Mouse (Mus musculus) embryonic stem cell, embryonic (primary cell): ENCODE results near the gene Rrp1.

Experiments
- CTCF ChIA-PET, 4 experiments: fragments of 300-600 bp in 2 of 4; fragments of 350-600 bp in 2 of 4; sonication (Branson Sonifier 250); formaldehyde crosslinking; loops; one replicate each; lab custom pipeline; 2022; ENCODE audit warnings: inconsistent platforms in 2 of 4; lab: Charles Lee
- POLR2A ChIA-PET, 4 experiments: fragments of 300-600 bp in 2 of 4; fragments of 350-600 bp in 2 of 4; sonication (Branson Sonifier 250); formaldehyde crosslinking; loops; one replicate each; lab custom pipeline; 2022; ENCODE audit warnings: antibody characterized with exemption in 4 of 4, inconsistent platforms in 1 of 4; lab: Charles Lee

Gene Rrp1

DNA sequence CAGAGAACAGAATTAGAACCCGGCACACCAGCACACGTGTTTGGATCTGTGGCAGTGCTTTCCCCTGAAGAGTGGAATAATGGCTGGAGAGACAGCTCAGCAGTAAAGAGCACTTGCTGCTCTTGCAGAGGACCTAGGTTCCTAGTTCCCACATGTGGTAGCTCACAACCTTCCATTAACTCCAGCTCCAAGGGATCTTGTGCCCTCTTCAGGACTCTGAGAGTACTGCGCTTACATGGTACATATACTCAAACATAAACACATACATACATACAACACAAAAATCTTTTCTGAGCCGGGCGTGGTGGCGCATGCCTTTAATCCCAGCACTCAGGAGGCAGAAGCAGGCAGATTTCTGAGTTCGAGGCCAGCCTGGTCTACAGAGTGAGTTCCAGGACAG is 34.3 kb downstream of the Rrp1 start:
- POLR2A ChIA-PET = interaction anchor here in 3 of 4 experiments (0.6 to 1.9 kb wide), 11 partner anchors 8 to 134 kb away, joined by 3 to 6 read pairs (median 3); partner anchors contain the start of gene Trappc10 (in 1 of the 3)
- CTCF ChIA-PET = interaction anchor here (0.6 to 2.1 kb wide), 44 partner anchors 11 to 1202 kb away, joined by 3 to 18 read pairs (median 4); partner anchors contain the start of genes Trappc10 (in 3 of the 4), Pdxk (in 1 of the 4) and Rrp1 (in 1 of the 4)

DNA sequence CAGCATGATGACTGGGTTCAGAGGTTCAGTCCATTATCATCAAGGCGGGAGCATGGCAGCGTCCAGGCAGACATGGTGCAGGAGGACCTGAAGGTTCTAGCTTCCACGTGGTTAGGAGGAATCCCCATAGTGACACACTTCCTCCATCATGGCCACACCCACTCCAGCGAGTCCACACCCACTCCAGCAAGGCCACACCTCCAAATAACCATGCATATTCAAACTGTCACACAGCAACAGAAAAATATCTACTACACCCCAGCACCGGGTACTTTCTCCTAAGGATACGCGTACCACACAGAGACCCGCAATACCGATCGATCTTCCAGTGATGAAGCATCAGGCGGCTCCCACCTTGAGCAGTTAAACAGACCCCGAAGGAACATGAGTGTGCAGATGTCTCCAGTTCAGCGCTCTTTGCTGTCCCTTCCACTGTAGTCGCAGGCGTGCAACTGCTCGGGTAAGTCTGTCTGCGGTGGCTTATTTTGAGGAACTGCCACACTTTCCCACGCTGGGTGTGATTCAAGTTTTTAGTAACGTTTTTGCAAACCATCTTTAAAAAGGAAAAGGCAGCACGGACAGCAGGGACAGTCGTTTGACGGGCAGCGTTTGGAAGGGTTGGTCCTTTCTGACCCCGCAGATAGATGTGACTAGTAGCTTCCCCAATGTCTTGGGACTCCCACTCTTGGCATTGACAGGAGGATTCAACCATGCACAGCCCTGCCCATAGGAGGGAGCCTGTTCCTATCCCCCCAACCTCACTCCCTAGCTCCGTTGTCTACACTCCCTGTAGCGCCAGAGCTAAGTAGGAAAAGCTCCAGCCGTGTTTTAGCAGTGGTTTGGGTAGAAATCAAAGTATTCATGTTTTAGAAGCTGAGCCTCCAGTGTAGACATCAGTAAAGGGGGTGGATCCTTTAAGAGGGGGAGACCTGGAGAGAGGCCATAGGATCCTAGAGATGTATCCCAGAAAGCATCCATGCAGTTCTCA is 39.9 kb downstream of the Rrp1 start:
- POLR2A ChIA-PET = interaction anchor here in 3 of 4 experiments (0.8 to 10.9 kb wide), 13 partner anchors 9 to 1114 kb away, joined by 3 to 152 read pairs (median 3); partner anchors contain the start of genes Cstb (in 1 of the 3), Pdxk (in 1 of the 3) and Rrp1 (in 1 of the 3)
- CTCF ChIA-PET = interaction anchor here (0.6 to 2.1 kb wide), 8 partner anchors 19 to 522 kb away, joined by 3 to 9 read pairs (median 4); no protein-coding TSS in a partner anchor

DNA sequence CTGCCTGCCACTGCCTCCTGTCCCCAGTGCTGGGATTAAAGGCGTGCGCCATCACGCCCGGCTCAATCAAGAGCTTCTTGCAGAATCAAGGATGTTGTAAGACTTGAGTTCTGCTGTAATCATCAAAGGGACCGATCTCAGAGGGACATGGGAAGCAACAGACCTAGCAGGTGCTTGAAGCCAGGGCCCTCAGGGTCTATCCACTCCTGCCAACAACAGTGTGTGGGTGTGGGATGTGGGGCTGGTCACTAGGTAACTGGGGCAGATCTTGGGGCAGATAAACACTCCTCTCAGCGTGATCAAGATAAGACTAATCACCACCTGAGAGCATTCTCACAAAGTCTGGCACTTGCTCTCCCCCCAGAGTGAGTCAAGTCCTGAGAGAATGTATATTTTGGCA is 41.1 kb downstream of the Rrp1 start:
- POLR2A ChIA-PET = interaction anchor here in 3 of 4 experiments (0.8 to 10.9 kb wide), 9 partner anchors 15 to 111 kb away, joined by 3 to 152 read pairs (median 4); partner anchors contain the start of gene Pdxk (in 1 of the 3)
- CTCF ChIA-PET = interaction anchor here in 3 of 4 experiments (0.5 to 2.1 kb wide), 4 partner anchors 24 to 92 kb away, joined by 3 to 9 read pairs (median 6); no protein-coding TSS in a partner anchor

DNA sequence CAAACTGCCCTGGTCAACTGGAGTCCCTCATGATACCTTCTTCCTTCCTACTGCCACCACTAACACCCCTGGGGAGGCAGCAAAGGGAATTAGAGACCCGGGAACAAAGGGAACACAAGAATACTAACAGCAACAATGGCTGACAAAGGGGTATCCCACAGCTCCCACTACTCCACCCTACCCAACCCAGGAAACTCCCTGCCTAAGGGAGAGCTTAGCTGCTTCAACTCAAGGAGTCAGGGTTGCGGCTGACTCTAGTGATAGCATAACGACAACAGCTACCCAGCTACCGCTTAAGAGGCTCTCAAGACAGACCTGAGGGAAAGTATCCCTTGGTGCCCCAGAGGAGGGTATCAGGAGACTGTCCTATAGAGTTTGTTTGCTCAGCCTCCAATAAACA is 45.3 kb downstream of the Rrp1 start:
- ChIA-PET CTCF (interaction anchor here in 3 of 4 experiments (0.5 to 1.5 kb wide), 6 partner anchors 11 to 1146 kb away, joined by 3 to 4 read pairs (median 4); no protein-coding TSS in a partner anchor), POLR2A (interaction anchor here in 3 of 4 experiments (0.6 to 10.9 kb wide), 21 partner anchors 10 to 358 kb away, joined by 3 to 152 read pairs (median 6); partner anchors contain the start of genes Trappc10 (in 2 of the 3), Agpat3 (in 1 of the 3), Cstb (in 1 of the 3) and Pfkl (in 1 of the 3))

- CTCF ChIA-PET = interaction anchor here in 3 of 4 experiments (0.6 to 2.0 kb wide), 11 partner anchors 12 to 382 kb away, joined by 3 to 12 read pairs (median 4); no protein-coding TSS in a partner anchor
Observed at GRCm38 (mm10) chr10:78366851-78367312, 46.0 kb downstream of the Rrp1 start.

DNA sequence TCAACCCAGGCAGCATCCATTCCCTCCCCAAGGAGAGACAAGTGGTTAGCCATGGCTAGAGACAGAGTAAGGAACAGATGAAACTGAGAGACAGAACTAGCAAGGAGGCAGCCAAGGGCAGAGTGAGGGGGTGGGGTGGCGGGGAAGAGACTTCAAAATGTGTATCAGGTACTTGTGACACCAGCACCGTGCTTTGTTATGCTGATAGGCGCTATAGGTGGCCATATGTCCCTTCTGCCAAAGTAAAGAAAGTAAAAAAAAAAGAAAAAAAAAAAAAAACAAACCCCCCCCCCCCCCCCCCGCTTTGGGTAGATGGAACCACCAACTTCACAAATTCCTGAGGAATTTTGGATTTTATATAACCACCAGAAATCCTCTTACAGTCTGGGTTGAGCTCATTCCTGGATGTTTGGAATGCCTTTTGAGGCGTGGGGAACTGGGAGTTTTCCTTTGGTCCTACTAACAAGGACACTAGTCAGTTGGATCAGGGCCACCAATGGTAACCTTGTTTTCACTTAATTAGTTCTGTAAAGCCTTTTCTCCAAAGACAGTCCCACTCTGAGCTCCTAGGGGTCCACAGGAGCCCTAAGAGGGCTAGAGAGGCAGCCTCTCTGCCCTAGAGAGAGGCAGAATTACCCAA is 46.5 kb downstream of the Rrp1 start:
- ChIA-PET CTCF (interaction anchor here (0.6 to 2.0 kb wide), 16 partner anchors 9 to 1414 kb away, joined by 3 to 12 read pairs (median 5); no protein-coding TSS in a partner anchor), POLR2A (interaction anchor here in 3 of 4 experiments (0.5 to 10.9 kb wide), 67 partner anchors 9 to 748 kb away, joined by 3 to 152 read pairs (median 5); partner anchors contain the start of genes Agpat3 (in 3 of the 3), Pdxk (in 2 of the 3), Pfkl (in 2 of the 3) and Trappc10 (in 2 of the 3))

More at GRCm38 (mm10) chr10:78366851-78367312, 46.0 kb downstream of the Rrp1 start:
- POLR2A ChIA-PET = interaction anchor here in 3 of 4 experiments (0.6 to 10.9 kb wide), 56 partner anchors 8 to 749 kb away, joined by 3 to 152 read pairs (median 5); partner anchors contain the start of genes Pdxk (in 2 of the 3), Pfkl (in 2 of the 3), Trappc10 (in 2 of the 3) and Agpat3 (in 1 of the 3)

DNA sequence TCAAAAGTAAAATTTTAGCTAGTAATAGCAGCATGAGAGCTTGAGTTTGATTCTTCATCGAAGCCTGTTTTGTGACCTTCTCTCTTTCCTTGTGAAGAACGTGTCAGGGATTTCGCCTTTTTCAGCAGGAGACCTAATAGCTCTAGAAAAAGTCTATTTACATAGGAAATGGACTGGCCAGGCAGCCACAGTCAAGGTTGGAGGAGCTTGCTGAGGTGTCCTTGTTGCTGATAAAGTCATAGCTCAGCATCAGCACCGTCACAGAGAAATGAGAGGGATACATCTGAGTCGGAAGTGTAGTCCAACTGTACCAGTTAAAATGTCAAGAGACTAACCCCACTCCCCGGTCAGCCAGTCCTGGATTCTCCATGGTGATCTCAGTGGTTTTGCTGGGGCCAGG is 47.3 kb downstream of the Rrp1 start:
- ChIA-PET CTCF (interaction anchor here in 3 of 4 experiments (0.5 to 2.0 kb wide), 10 partner anchors 11 to 1415 kb away, joined by 3 to 9 read pairs (median 6); no protein-coding TSS in a partner anchor), POLR2A (interaction anchor here in 3 of 4 experiments (0.6 to 10.9 kb wide), 39 partner anchors 9 to 417 kb away, joined by 3 to 152 read pairs (median 6); partner anchors contain the start of genes Agpat3 (in 2 of the 3), Pfkl (in 2 of the 3), D10Jhu81e (in 1 of the 3) and Pwp2 (in 1 of the 3))

DNA sequence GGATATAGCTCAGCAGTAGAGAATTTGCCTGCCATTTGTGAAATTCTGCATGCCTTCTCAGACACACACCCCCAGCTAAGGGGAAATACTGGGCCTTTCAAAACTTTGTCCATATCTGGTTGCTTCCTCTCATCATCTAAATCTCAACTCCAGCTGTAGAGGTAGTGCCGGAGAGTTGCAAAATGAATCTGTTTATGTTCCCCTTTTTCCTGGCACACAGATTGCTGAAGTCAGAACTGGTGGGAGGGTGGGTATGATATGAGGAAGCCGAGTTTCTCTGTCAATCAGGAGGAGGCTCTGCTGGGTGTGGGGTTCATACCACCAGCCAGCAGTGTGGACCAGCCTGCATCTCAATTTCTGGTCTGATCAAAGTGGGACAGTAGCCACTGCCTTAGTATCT is 48.7 kb downstream of the Rrp1 start:
- ChIA-PET CTCF (interaction anchor here in 2 of 4 experiments (1.9 to 2.5 kb wide), 2 partner anchors 28 to 85 kb away, joined by 4 to 7 read pairs; no protein-coding TSS in a partner anchor), POLR2A (interaction anchor here in 2 of 4 experiments (0.8 to 10.9 kb wide), 4 partner anchors 8 to 38 kb away, joined by 3 to 152 read pairs (median 4); no protein-coding TSS in a partner anchor)

- POLR2A ChIA-PET = interaction anchor here in 2 of 4 experiments (1.1 to 10.9 kb wide), 3 partner anchors 9 to 37 kb away, joined by 3 to 152 read pairs (median 5); no protein-coding TSS in a partner anchor
- CTCF ChIA-PET = interaction anchor here in 3 of 4 experiments (0.7 to 2.5 kb wide), 3 partner anchors 28 to 84 kb away, joined by 4 to 7 read pairs (median 4); no protein-coding TSS in a partner anchor
Observed at GRCm38 (mm10) chr10:78363366-78363765, 49.5 kb downstream of the Rrp1 start.

- POLR2A ChIA-PET = interaction anchor here in 2 of 4 experiments (0.7 to 1.1 kb wide), 4 partner anchors 13 to 901 kb away, joined by 3 read pairs; no protein-coding TSS in a partner anchor
- CTCF ChIA-PET = interaction anchor here in 2 of 4 experiments (0.6 to 2.5 kb wide), 2 partner anchors 30 to 200 kb away, joined by 5 to 7 read pairs; no protein-coding TSS in a partner anchor
Observed at GRCm38 (mm10) chr10:78361951-78362350, 50.9 kb downstream of the Rrp1 start.

- ChIA-PET CTCF (interaction anchor here in 1 of 4 experiments (0.9 to 1.2 kb wide), 2 partner anchors 18 to 34 kb away, joined by 3 to 4 read pairs; no protein-coding TSS in a partner anchor), POLR2A (no interaction called here)
Observed at GRCm38 (mm10) chr10:78360290-78360711, 52.5 kb downstream of the Rrp1 start.

DNA sequence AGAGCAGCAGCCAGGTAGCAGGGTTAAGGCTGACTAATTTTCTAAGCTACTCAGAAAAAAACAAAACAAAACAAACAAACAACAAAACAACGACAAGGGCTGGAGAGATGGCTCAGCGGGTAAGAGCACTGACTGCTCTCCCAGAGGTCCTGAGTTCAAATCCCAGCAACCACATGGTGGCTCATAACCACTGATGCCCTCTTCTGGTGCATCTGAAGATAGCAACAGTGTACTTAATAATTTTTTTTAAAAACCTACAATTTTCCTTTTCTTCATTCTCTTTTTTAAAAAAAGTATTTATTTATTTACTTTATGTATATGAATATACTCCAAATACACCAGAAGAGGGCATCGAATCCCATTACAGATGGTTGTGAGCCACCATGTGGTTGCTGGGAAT is 53.8 kb downstream of the Rrp1 start:
- POLR2A ChIA-PET = interaction anchor here in 3 of 4 experiments (0.6 to 1.5 kb wide), 4 partner anchors 32 to 114 kb away, joined by 3 read pairs; partner anchors contain the start of gene Trappc10 (in 1 of the 3)
- CTCF ChIA-PET = interaction anchor here in 1 of 4 experiments (1.2 to 1.3 kb wide), 2 partner anchors 33 to 36 kb away, joined by 4 to 5 read pairs; no protein-coding TSS in a partner anchor

DNA sequence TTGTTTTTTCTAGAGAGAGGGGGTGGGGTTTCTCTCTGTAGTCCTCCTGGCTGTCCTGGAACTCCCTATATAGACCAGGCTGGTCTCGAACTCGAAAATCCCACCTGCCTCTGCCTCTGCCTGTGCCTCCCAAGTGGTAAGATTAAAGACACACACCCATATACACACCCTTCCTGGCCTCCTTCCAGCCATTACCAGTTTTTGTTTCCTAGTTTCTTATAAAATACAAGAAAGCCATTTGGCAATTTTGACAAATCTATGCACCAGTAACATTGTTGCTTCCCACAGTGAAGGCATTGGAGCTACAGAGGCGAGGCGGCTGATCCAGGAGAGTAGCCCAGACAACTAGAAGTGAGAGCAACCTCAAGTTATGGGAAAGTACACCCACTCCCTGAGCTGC is 54.6 kb downstream of the Rrp1 start:
- ChIA-PET POLR2A (interaction anchor here in 2 of 4 experiments (1.1 to 1.5 kb wide), 4 partner anchors 9 to 114 kb away, joined by 3 read pairs; partner anchors contain the start of gene Trappc10 (in 1 of the 2)), CTCF (interaction anchor here in 1 of 4 experiments (1.2 to 1.6 kb wide), 4 partner anchors 33 to 79 kb away, joined by 3 to 5 read pairs (median 4); no protein-coding TSS in a partner anchor)

DNA sequence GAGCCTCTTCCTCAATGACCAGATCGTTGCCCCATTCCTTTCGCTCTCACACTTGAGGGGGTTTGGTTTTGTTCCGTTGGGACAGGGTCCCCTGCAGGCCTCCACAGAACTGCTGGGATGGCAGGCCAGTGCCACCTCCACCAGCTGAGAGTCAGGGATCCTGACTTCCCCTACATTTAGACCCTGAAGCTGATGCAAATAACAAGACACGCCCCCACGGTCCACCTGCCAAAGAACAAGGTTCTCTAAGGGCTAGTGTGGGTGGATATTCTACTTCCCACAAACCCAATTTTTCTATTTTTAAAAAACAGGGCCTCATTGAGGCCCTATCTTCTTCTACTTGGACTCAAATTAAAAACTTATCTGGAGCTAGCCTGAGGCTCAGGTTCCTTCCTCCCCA is 55.1 kb downstream of the Rrp1 start:
- ChIA-PET POLR2A (interaction anchor here in 3 of 4 experiments (1.1 to 3.1 kb wide), 6 partner anchors 8 to 113 kb away, joined by 3 to 15 read pairs (median 3); partner anchors contain the start of gene Trappc10 (in 1 of the 3)), CTCF (interaction anchor here in 1 of 4 experiments (1.2 to 1.6 kb wide), 4 partner anchors 34 to 78 kb away, joined by 3 to 5 read pairs (median 4); no protein-coding TSS in a partner anchor)

DNA sequence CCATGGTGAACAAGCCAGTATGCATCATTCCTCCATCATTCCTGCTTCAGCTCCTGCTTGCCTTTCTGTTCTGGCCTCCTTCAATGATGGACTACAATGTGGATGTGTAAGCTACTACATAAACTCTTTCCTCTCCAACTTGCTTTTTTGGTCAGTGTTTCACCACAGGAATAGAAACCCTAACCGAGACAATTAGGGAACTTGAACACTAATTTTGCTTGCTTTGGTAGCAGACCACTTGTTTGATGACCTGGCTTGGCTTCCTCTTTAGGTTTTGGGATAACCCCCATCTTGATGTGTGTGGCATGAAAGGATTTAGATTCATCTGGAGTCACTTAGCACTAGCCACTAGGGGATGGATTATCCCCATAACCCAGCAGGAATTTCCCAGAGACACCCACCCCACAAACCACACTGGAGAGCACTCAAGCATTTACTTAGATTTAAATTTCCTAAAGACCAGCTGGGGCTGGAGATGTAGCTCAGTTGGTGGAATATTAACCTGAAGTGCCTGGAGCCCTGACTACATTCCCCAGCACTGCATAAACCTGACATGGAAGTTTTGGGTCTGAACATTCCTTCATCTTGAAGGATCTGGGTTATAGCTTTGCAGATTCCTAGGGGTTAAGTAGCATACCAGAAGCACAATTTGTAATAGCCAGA is 56.8 kb downstream of the Rrp1 start:
- ChIA-PET CTCF (interaction anchor here (0.6 to 1.8 kb wide), 6 partner anchors 34 to 1213 kb away, joined by 3 to 6 read pairs (median 4); no protein-coding TSS in a partner anchor), POLR2A (interaction anchor here in 3 of 4 experiments (0.9 to 3.1 kb wide), 10 partner anchors 9 to 30 kb away, joined by 3 to 15 read pairs (median 4); no protein-coding TSS in a partner anchor)
